Mouse (Mus musculus): ENCODE data around the gene Acin1.

Gene Acin1

DNA sequence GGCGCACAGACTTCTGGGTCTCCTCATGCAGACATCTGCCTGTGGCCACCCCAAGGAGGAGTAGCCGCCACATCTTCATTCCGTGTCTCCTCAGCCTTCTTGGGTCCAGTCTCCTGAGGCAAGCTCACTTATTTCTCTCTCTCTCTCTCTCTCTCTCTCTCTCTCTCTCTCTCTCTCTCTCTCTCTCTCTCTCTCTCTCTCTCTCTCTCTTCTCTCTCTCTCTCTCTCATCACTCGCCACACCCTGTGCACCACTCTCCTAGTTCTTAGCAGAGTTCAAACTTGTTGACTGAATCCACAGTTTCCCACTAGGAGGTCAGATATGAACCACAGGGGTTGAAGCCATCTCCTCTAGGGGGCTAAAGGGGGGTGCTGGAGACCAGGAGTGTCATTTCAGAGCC lies 12.0 kb upstream of the Acin1 start, which contains the start of gene Gm29776:
TSS of gene Gm29776 (minus strand) at position 101 of the 400 bp plus-strand sequence.
- no peak for DNase-seq (ENCODE audit: low spot score in 2 of 2)

- DNase-seq (ENCODE audit: low spot score in 2 of 2), result no peak
These were observed 10.0 kb upstream of the Acin1 start for GRCm38 (mm10) chr14:54696752-54697151.

DNA sequence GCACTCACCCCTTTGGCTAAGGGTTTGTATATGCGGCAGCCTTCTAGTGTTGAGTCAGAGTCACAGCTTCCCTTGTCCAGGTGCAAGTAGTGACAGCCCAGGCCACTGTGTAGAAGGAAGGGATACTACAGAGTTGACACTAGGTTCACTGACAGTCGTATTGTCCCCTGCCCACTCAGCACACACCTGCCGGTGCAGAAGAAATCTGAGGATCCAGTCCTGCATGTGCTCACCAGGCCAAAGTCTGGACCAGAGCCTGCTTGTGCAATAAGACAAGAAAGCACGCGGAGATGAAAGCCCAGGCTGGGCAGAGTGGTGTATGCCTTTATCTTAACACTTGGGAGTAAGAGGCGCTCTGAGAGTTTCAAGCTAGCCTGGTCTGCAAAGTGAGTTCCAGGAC lies 8.3 kb upstream of the Acin1 start:
- no peak for DNase-seq (ENCODE audit: low spot score in 2 of 2)

- no peak for DNase-seq (ENCODE audit: low spot score in 2 of 2)
These were observed 520 bp upstream of the Acin1 start for GRCm38 (mm10) chr14:54687251-54687650.

DNA sequence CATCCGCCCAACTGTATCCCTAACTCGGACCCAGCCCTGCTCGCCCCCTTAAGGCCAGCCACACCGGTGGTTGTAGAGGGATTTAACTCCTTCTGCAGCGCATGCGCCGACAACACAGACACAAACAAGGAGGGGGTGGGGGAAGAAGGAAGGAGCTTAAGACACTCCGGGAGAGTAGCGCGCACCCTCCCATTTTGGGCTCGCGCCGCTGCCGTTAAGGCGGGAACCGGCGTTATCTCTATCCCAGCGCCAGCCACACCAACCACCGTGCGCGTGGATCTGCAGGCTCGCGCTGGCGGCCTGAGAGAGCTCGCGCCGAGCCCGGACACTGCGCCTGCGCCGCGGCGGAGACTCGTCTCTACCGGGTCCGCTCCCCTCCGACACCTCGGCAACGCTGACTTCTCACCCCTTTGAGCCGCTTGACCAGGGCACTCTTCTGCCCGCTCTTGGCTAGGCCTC lies 639 bp downstream of the Acin1 start, which contains the start of gene 1700123O20Rik:
TSS of gene 1700123O20Rik (plus strand) at position 154 of the 459 bp plus-strand sequence.
- peak in 1 of 2 experiments; percentile 71 for DNase-seq (ENCODE audit: low spot score in 2 of 2)

DNA sequence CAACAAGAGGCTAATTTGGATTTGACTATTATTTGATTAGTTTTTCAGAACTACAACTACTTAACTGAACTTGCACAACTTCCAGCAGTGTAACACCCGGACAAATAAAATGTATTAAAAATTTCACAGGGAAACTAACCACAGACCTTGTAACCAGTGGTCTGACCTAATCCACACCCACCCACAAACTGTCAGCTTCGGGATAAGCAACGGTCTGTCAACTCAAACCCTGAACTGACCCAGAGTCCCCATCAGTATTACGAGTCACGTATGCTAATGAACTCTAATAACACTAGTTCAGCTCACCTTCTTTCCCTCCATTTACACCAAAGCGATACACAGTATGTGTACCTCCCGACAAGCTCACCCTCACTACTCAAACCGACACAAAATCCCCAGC lies 1.3 kb downstream of the Acin1 start:
- DNase-seq (ENCODE audit: low spot score in 2 of 2), result no peak

GRCm38 (mm10) chr14:54682396-54682795 lies 4.3 kb downstream of the Acin1 start:
- no peak for DNase-seq (ENCODE audit: low spot score in 2 of 2)

DNA sequence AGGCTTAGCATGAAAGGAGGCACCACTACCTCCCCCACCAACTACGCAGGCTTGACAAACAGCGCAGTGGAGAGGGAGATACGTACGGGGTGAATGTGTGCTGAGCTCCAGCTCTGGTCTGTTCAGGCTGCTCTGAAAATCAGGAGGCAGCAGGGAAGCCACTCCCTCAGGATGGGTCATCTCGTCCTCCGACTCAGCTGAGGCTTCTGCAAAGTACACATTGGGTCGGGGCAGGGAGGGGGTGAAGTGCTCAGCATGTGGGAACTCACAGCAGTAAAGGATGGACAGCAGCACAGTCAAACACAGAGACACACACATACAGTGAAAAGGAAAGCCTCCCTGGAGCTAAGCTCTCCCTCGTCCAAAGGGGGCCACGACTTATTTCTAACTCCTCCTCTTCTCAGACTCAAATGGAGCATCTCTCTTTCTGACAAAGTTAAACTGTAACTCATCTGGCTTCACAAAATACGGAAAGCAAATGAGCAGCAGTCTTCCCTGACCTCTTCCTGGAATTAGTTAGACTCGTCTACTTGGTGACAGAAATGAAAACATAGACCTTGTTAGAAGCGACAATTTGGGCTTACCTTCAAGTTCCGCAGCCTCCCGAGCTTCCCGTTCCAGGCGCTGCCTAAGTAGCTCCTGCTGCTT lies 8.0 kb downstream of the Acin1 start:
- DNase-seq (ENCODE audit: low spot score in 2 of 2), result no peak

GRCm38 (mm10) chr14:54676290-54676689 lies 10.4 kb downstream of the Acin1 start:
- DNase-seq (ENCODE audit: low spot score in 2 of 2), result no peak

GRCm38 (mm10) chr14:54674317-54674716 lies 12.4 kb downstream of the Acin1 start:
- no peak for DNase-seq (ENCODE audit: low spot score in 2 of 2)

GRCm38 (mm10) chr14:54669381-54669780 lies 17.4 kb downstream of the Acin1 start:
- no peak for DNase-seq (ENCODE audit: low spot score in 2 of 2)

DNA sequence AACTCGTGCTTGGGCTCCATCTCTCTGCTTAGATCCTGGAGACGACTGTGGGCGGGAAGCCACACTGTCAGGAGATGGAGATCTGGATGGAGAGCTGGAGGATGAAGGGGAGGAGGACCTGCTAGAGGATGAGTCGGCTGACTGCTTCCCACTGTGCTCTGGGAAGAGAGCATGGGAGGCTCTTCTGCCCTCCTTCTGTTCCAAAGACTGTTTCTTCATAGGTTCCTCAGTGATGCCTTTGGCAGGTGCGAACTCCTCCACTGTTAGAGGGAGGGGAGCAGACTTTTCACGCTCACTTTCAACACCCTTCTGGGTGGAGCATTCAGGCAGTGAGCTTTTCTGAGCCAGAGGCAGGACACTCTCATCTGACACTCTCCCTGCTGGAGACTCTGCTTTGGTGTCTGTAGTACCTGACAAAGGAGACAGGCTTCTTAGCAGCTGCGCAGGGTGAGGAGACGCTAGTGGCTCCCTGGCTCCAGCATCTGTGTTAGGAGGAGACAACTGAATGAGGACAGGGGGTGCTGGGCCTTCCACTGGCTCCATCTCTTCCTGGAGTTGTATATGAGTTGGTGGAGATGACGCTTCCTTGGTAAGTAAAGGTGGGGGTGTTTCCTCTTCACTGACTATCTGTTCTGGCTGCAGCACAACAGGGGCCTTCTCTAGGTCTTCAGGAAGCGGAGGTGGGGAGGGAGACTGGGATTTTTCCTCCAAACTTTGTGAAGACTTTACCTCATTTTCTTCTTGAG lies 22.1 kb downstream of the Acin1 start:
- DNase-seq (ENCODE audit: low spot score in 2 of 2), result no peak

DNA sequence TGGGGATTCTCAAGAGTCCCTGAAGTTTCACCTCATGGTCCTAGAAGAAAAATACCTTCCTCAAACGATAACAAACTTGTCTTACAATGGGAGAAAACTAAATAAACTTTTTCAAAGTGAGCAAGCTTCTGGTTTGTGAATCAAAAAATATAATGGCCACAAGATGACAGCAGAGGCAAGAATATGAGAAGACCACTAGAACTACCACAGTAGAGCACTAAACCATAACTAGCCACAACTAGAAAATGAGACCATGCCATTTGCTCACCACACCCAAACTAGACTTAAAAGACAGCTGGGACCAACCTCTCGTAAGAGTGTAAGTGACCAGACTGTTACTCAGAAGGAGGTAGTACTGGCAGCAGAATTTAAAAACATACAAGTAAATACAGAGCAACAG lies 26.7 kb downstream of the Acin1 start:
- DNase-seq (ENCODE audit: low spot score in 2 of 2), result no peak

DNA sequence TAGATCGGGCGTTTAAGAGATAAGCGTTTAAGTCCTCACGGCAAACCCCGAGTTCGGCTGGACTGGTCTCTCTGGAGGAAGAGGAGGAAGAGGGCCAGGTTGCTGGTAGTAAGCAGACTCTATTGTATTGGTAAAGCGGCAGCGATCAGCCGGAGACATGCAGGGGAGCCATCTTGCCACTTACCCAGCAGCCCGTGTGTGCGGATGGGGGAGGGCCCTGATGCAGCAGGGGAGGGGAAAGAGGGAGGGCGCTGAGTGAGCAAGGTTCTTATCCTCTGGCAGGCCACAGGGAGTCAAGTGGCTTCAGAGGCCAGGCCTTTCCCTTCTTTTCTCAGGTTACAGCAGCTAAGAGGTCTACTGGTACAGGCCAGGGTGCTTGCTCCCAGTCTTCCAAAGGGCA lies 33.2 kb downstream of the Acin1 start:
- DNase-seq (ENCODE audit: low spot score in 2 of 2), result peak; percentile 81 to 83

DNA sequence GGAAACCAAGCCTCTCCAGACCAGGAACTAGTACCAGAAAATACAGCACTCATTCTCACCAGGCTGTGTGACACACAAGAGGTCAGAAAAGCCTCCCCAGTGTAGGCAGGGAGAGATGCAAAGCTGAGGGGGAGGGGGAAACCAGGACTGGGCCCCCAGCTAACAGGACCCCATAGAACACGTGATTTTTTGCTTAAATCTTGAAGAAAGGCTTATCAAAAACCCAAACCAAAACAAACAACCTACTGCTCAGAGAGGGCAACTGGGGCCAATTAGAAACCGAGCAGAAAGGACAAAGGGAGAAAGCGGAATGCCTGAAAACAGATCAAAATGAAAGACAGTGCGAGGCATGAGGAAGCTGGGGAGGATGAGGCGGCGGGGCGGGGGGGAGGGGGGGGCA lies 33.9 kb downstream of the Acin1 start:
- DNase-seq (ENCODE audit: low spot score in 2 of 2), result no peak

DNA sequence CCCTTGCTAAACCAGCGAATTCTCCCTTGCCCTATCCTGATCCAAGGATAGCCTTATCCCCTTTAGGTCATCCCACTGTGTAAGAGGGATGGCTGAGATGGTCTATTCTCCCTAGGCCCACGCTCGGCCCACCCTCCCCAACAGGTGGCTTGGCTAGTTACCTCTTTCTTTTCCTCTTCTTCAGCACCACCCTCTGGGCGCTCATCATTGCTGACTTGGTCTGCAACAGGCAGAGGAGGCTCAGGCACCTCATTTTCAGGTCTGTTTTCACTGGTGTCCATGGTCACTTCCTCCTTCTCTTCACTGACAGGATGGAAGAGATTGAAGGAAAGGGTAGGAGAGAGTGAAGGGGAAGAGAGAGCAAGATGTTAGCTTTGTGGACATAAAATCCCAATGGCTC lies 35.2 kb downstream of the Acin1 start:
- DNase-seq (ENCODE audit: low spot score in 2 of 2), result no peak

- DNase-seq (ENCODE audit: low spot score in 2 of 2), result peak in 1 of 2 experiments; percentile 79
These were observed 35.9 kb downstream of the Acin1 start for GRCm38 (mm10) chr14:54650621-54651454.

GRCm38 (mm10) chr14:54647900-54648299 lies 38.8 kb downstream of the Acin1 start:
- DNase-seq (ENCODE audit: low spot score in 2 of 2), result no peak

GRCm38 (mm10) chr14:54646898-54647636 lies 39.7 kb downstream of the Acin1 start:
- DNase-seq (ENCODE audit: low spot score in 2 of 2), result no peak

DNA sequence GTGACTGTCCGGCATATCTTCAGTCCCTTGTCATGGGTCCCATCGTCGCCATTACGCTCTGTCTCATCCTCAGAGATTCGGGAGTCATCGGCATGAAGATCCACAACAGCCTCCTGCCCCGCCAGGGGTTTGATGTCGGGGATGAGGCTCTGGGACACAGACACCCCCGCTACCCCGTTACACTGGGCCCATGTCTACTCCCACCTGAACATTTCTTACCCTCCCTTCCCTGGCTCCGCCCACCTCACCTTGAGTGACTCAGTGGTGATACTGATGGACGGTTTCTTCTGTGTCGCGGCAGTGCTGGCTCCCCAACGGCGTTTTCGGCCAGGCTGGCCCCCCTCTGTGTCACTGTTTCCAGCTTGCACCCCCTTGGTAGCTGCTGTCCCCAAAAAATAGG lies 40.3 kb downstream of the Acin1 start:
- no peak for DNase-seq (ENCODE audit: low spot score in 2 of 2)

- no peak for DNase-seq (ENCODE audit: low spot score in 2 of 2)
These were observed 42.4 kb downstream of the Acin1 start for GRCm38 (mm10) chr14:54644294-54644693.

DNA sequence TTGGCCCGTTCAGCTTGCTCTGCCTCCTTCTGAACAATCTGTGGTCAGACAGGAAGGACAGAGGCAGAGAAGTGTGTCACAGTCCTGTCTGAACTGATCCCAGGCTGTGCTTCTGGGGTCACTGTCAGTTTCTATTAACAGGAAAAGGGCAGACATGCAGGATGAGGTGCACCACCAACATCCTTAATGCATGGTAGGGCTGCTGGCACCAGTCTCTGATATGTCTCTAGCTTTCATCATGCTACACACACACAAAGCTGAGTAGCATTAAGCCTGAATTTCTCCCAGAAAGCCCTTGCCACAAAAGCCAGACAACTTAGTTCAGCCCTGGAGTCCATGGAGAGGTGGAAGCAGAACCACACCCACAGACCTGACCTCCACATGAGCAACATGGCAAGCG lies 43.7 kb downstream of the Acin1 start:
- no peak for DNase-seq (ENCODE audit: low spot score in 2 of 2)

Data from frontal cortex, postnatal 10 days (tissue).